Mouse (Mus musculus): ENCODE data around the gene Taf12. TPM values are rescaled to one million over a fixed set of nuclear protein-coding genes. Genes with fewer than 3 reads are reported as not detected.

Taf12 gene
- polyA plus RNA-seq, 1 experiment: 38.5 TPM

DNA sequence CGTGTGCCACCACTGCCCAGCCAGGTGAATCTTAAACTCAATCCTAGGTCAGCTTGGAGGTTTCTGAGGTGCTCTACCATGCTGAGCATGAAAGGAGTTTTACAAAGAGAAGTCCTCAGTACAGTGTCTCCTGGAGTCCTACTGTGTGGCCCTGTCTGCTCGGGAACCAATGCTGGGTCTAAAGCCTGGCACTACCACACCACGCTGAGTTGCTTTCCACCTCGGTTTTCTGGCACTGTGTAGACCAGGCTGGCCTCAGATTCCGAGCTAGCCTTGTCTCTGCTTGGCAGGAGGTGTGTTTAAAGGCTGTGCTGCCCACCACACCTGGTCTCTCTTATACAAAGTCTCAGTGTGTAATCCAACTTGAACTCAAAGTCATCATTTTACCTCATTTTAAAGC lies 38.5 kb downstream of the Taf12 start:
- H3K4me1 ChIP-seq (ENCODE audit: control insufficient read depth, insufficient read depth, low read length): peaks cover 2% of the 10 kb centered on the region; the same call in 1 of the 2 replicates
- TF ChIP-seq POLR2A (IDR thresholded peaks at IDR 0.05; ENCODE audit: control insufficient read depth, low read depth, low read length) (no peak), CTCF (IDR thresholded peaks at IDR 0.05; ENCODE audit: control insufficient read depth, insufficient read depth, insufficient replicate concordance, low read depth, low read length) (no peak)
- H3K36me3 ChIP-seq (ENCODE audit: control insufficient read depth, insufficient read depth, low read length): peaks cover 3% of the 10 kb centered on the region
- H3K27ac ChIP-seq (ENCODE audit: control insufficient read depth, insufficient read depth, low read depth, low read length): no peak overlapping the region
- H3K27me3 ChIP-seq (ENCODE audit: control insufficient read depth, insufficient read depth, low read length): no peaks in the 10 kb centered on the region
- no peak overlapping the region for H3K4me3 ChIP-seq (ENCODE audit: control insufficient read depth, low read depth, low read length)

DNA sequence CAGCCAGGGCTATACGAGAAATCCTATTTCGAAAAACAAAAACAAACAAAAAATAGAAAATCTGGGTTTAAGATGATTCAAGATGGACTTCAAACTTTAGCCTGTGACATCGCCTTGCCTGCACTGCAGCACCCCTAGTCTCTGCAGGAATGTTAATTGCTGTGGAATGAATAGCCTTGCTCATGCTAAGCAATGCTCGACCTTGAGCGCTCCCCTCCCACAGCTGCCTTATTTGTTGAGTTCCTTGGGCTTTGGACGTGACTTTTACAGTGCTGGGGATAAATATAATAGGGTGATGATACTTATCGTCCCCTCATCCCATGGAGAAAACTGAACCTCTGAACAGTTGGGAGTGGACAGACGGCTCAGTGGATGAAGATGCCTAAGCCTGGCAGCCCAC lies 41.5 kb downstream of the Taf12 start:
- peaks cover 3% of the 10 kb centered on the region for H3K36me3 ChIP-seq (ENCODE audit: control insufficient read depth, insufficient read depth, low read length)
- no peak overlapping the region for H3K4me3 ChIP-seq (ENCODE audit: control insufficient read depth, low read depth, low read length)
- H3K27ac ChIP-seq (ENCODE audit: control insufficient read depth, insufficient read depth, low read depth, low read length): no peak overlapping the region
- H3K4me1 ChIP-seq (ENCODE audit: control insufficient read depth, insufficient read depth, low read length): no peaks in the 10 kb centered on the region
- no peak for TF ChIP-seq CTCF (IDR thresholded peaks at IDR 0.05; ENCODE audit: control insufficient read depth, insufficient read depth, insufficient replicate concordance, low read depth, low read length)
- no peak for TF ChIP-seq POLR2A (IDR thresholded peaks at IDR 0.05; ENCODE audit: control insufficient read depth, low read depth, low read length)
- no peaks in the 10 kb centered on the region for H3K27me3 ChIP-seq (ENCODE audit: control insufficient read depth, insufficient read depth, low read length)

DNA sequence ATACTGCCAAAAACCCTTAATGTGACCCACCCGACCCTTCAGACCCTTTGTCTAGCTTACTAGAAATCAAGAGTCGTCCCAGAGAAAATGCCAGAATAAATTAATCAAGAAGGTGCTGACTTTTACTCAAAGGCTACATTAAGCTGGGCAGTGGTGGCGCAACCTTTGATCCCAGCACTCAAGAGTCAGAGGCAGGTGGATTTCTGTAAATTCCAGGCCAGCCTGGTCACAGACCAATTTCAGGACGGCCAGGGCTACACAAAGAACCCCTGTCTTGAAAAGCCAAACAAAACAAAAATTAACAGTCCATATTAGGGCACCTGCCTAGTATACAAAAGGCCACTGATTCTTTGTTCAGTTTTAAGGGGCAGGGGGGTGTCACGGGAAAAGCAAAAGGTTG lies 52.3 kb downstream of the Taf12 start:
- no peaks in the 10 kb centered on the region for H3K27me3 ChIP-seq (ENCODE audit: control insufficient read depth, insufficient read depth, low read length)
- peaks cover 3% of the 10 kb centered on the region for H3K4me1 ChIP-seq (ENCODE audit: control insufficient read depth, insufficient read depth, low read length)
- H3K4me3 ChIP-seq (ENCODE audit: control insufficient read depth, low read depth, low read length): no peak overlapping the region
- no peak overlapping the region for H3K27ac ChIP-seq (ENCODE audit: control insufficient read depth, insufficient read depth, low read depth, low read length)
- TF ChIP-seq CTCF (IDR thresholded peaks at IDR 0.05; ENCODE audit: control insufficient read depth, insufficient read depth, insufficient replicate concordance, low read depth, low read length): no peak
- no peak for TF ChIP-seq POLR2A (IDR thresholded peaks at IDR 0.05; ENCODE audit: control insufficient read depth, low read depth, low read length)
- H3K36me3 ChIP-seq (ENCODE audit: control insufficient read depth, insufficient read depth, low read length): no peaks in the 10 kb centered on the region; the same call in 1 of the 2 replicates

DNA sequence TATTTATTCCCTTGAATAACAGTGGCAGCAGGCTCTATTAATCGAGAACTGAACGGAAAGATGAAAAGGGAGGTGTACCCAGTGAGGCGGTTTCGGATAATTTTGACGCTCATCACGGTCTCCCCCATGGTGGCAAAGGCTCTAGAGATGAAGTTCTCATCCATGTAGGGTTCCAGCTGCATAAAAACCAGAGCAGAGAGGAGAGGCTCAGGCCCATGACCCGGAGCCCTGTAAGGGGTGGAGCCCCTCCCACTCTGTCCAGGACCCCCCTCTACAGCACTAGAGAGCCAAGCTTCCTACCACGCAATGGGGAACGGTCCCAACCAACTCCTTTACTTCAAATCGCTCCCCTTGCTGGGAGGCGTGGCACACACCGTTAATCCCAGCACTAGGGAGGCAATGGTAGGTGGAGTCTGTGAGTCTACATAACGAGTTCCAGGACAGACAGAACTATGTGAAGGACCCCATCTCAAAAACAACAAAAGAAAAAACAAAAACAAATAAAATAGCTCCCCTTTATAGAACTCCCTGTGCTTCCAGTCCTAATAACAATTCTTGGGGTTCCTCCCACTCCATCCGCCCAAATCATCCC lies 54.3 kb downstream of the Taf12 start:
- Histone ChIP-seq H3K27me3 (ENCODE audit: control insufficient read depth, insufficient read depth, low read length) (no peaks in the 10 kb centered on the region), H3K27ac (ENCODE audit: control insufficient read depth, insufficient read depth, low read depth, low read length) (no peak overlapping the region), H3K4me3 (ENCODE audit: control insufficient read depth, low read depth, low read length) (peak overlapping the region; percentile 92), H3K36me3 (ENCODE audit: control insufficient read depth, insufficient read depth, low read length) (no peaks in the 10 kb centered on the region; the same call in 1 of the 2 replicates), H3K4me1 (ENCODE audit: control insufficient read depth, insufficient read depth, low read length) (peaks cover 3% of the 10 kb centered on the region)
- TF ChIP-seq CTCF (IDR thresholded peaks at IDR 0.05; ENCODE audit: control insufficient read depth, insufficient read depth, insufficient replicate concordance, low read depth, low read length): no peak
- no peak for TF ChIP-seq POLR2A (IDR thresholded peaks at IDR 0.05; ENCODE audit: control insufficient read depth, low read depth, low read length)

DNA sequence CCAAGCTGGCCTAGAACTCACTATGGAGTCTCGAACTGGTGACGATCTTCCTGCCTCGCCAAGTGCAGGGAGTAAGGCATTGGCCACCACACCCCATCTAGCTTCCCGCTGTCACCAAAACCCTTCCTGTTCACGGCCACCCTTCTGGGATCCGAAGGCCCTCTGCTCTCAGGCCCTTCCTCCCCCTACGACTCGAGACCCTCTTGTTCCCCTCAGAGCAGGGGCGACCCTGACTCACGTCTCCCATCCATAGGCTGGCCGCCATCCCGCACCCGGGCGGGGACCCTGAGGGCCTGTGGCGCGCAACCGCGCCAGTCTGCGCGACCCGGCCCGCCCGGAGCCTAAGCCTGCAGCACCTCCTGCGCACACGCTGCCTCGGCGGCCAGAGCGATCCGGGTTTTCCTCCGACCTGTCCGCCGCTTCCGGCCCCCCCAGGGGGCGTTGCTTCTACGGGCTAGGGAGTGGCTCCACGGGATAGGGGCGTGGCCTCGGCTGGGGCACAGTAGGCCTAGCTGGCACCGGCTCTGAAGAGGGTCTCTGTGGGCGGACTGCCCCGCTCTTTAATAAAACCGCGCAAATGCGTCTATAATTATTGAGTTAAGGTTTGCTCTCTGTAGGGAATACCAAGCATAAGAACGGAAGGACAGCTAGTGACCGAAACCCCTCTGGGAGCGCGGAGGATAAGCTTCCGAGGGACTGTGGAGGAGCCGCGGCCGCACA lies 55.1 kb downstream of the Taf12 start, which contains the start of gene Trnau1ap:
Trnau1ap (minus strand) TSS at position 424 of the 720 bp plus-strand sequence.
- Histone ChIP-seq H3K36me3 (ENCODE audit: control insufficient read depth, insufficient read depth, low read length) (no peaks in the 10 kb centered on the region; the same call in 1 of the 2 replicates), H3K4me1 (ENCODE audit: control insufficient read depth, insufficient read depth, low read length) (peaks cover 3% of the 10 kb centered on the region), H3K4me3 (ENCODE audit: control insufficient read depth, low read depth, low read length) (peak within 1 kb of the TSS; percentile 92), H3K27ac (ENCODE audit: control insufficient read depth, insufficient read depth, low read depth, low read length) (peak within 1 kb of the TSS; percentile 80), H3K27me3 (ENCODE audit: control insufficient read depth, insufficient read depth, low read length) (no peaks in the 10 kb centered on the region)
- no peak for TF ChIP-seq CTCF (IDR thresholded peaks at IDR 0.05; ENCODE audit: control insufficient read depth, insufficient read depth, insufficient replicate concordance, low read depth, low read length)
- TF ChIP-seq POLR2A (IDR thresholded peaks at IDR 0.05; ENCODE audit: control insufficient read depth, low read depth, low read length): peak; percentile 75

DNA sequence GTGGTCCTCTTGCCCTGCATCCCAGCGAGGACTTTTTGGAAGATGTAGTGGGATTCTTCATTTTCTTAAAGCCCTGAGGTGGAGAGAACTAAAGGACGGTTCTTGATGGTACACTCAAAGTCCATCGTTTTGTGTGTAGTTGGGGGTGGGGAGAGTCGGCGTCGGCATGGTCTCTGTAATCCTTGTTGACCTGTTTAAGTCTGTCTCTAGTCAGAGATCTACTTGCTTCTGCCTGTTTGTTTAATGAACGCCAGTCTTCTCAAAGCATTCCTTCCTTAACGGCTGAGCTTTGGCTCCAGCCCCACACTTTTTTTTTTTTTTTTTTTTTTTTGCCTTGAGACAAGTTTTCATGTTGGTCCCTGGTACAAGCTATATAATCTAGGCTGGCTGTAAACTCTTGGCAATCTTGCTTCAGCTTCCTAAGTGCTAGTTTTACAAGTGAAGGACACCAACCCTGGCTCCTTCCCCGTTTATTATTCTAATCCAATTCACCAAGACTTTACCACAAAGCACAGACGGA lies 55.7 kb downstream of the Taf12 start:
- H3K36me3 ChIP-seq (ENCODE audit: control insufficient read depth, insufficient read depth, low read length): peaks cover 2% of the 10 kb centered on the region; the same call in 1 of the 2 replicates
- peak overlapping the region; percentile 80 for H3K27ac ChIP-seq (ENCODE audit: control insufficient read depth, insufficient read depth, low read depth, low read length)
- H3K4me1 ChIP-seq (ENCODE audit: control insufficient read depth, insufficient read depth, low read length): peaks cover 3% of the 10 kb centered on the region
- H3K4me3 ChIP-seq (ENCODE audit: control insufficient read depth, low read depth, low read length): peak overlapping the region; percentile 92
- TF ChIP-seq POLR2A (IDR thresholded peaks at IDR 0.05; ENCODE audit: control insufficient read depth, low read depth, low read length) (no peak), CTCF (IDR thresholded peaks at IDR 0.05; ENCODE audit: control insufficient read depth, insufficient read depth, insufficient replicate concordance, low read depth, low read length) (no peak)
- H3K27me3 ChIP-seq (ENCODE audit: control insufficient read depth, insufficient read depth, low read length): no peaks in the 10 kb centered on the region

DNA sequence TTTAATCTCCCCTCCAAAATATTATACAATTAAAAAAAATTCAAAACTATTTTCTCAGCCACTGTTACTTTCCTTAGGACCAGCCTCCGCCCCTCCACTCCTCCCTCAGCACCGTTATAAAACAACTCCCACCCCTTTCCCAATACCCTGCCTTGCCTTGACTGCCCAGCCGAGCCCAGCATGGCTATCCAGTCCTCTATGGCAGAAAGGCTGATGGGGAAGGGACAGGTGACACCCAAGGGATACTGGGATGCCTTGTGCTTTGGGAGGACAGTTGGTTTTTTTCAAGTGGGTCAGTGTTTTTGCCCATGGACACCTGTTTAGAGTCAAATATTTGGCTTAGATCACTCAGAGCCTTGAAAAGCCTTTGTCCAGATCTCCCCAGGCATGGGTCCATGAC lies 57.8 kb downstream of the Taf12 start:
- Histone ChIP-seq H3K4me1 (ENCODE audit: control insufficient read depth, insufficient read depth, low read length) (peaks cover 3% of the 10 kb centered on the region), H3K4me3 (ENCODE audit: control insufficient read depth, low read depth, low read length) (no peak overlapping the region), H3K27ac (ENCODE audit: control insufficient read depth, insufficient read depth, low read depth, low read length) (no peak overlapping the region), H3K27me3 (ENCODE audit: control insufficient read depth, insufficient read depth, low read length) (no peaks in the 10 kb centered on the region), H3K36me3 (ENCODE audit: control insufficient read depth, insufficient read depth, low read length) (peaks cover 2% of the 10 kb centered on the region; the same call in 1 of the 2 replicates)
- TF ChIP-seq POLR2A (IDR thresholded peaks at IDR 0.05; ENCODE audit: control insufficient read depth, low read depth, low read length) (no peak), CTCF (IDR thresholded peaks at IDR 0.05; ENCODE audit: control insufficient read depth, insufficient read depth, insufficient replicate concordance, low read depth, low read length) (no peak)
